Mouse (Mus musculus): Measurements from ENCODE around the gene Spi1. TPM values are rescaled to one million over a fixed set of nuclear protein-coding genes. Genes with fewer than 3 reads are reported as not detected.

Gene Spi1
- polyA plus RNA-seq, 1 experiment from 2014 or later = 12.3 TPM

- WGBS = 92% methylated on average over 15 of the region's 15 CpGs
- Histone ChIP-seq H3K9ac (no peak overlapping the region), H3K27ac (replicated peaks) (no peak overlapping the region), H3K4me1 (no peaks in the 10 kb centered on the region), H3K36me3 (no peaks in the 10 kb centered on the region), H3K4me3 (replicated peaks) (no peak overlapping the region), H3K27me3 (no peaks in the 10 kb centered on the region), H3K9me3 (replicated peaks) (no peaks in the 10 kb centered on the region), H3K4me2 (replicated peaks) (no peak overlapping the region)
- no peak for ATAC-seq (ENCODE audit: insufficient number of reproducible peaks, low FRiP score, low TSS enrichment, low read depth)
Measured at GRCm38 (mm10) chr2:91131251-91131650, 49.1 kb downstream of the Spi1 start.

GRCm38 (mm10) chr2:91132035-91132434 lies 49.8 kb downstream of the Spi1 start:
- ATAC-seq (ENCODE audit: insufficient number of reproducible peaks, low FRiP score, low TSS enrichment, low read depth) = no peak
- Histone ChIP-seq H3K4me3 (replicated peaks) (no peak overlapping the region), H3K36me3 (no peaks in the 10 kb centered on the region; the same call in 1 of the 2 replicates), H3K4me2 (replicated peaks) (no peak overlapping the region), H3K27ac (replicated peaks) (no peak overlapping the region), H3K9ac (no peak overlapping the region), H3K9me3 (replicated peaks) (no peaks in the 10 kb centered on the region), H3K27me3 (no peaks in the 10 kb centered on the region), H3K4me1 (no peaks in the 10 kb centered on the region)
- WGBS = 71% methylated on average over 3 of the region's 3 CpGs

GRCm38 (mm10) chr2:91136513-91137412 lies 54.6 kb downstream of the Spi1 start:
- H3K9me3 ChIP-seq (replicated peaks) = no peaks in the 10 kb centered on the region
- H3K4me3 ChIP-seq (replicated peaks) = no peak overlapping the region
- no peak overlapping the region for H3K9ac ChIP-seq
- H3K27ac ChIP-seq (replicated peaks) = no peak overlapping the region
- H3K27me3 ChIP-seq = no peaks in the 10 kb centered on the region
- no peak for ATAC-seq (ENCODE audit: insufficient number of reproducible peaks, low FRiP score, low TSS enrichment, low read depth)
- no peaks in the 10 kb centered on the region for H3K4me1 ChIP-seq
- 78% methylated on average over 11 of the region's 11 CpGs for WGBS
- no peak overlapping the region for H3K4me2 ChIP-seq (replicated peaks)
- peaks cover 11% of the 10 kb centered on the region; the same call in 1 of the 2 replicates for H3K36me3 ChIP-seq

- WGBS = 74% methylated on average over 6 of the region's 6 CpGs
- ATAC-seq (ENCODE audit: insufficient number of reproducible peaks, low FRiP score, low TSS enrichment, low read depth) = no peak
- H3K4me1 ChIP-seq = no peaks in the 10 kb centered on the region
Measured at GRCm38 (mm10) chr2:91137481-91137880, 55.3 kb downstream of the Spi1 start.

GRCm38 (mm10) chr2:91139311-91139710 lies 57.1 kb downstream of the Spi1 start:
- no peaks in the 10 kb centered on the region for H3K9me3 ChIP-seq (replicated peaks)
- H3K27me3 ChIP-seq = no peaks in the 10 kb centered on the region
- H3K4me3 ChIP-seq (replicated peaks) = no peak overlapping the region
- no peaks in the 10 kb centered on the region for H3K4me1 ChIP-seq
- peaks cover 26% of the 10 kb centered on the region for H3K36me3 ChIP-seq
- H3K4me2 ChIP-seq (replicated peaks) = no peak overlapping the region
- WGBS = 60% methylated on average over 5 of the region's 5 CpGs
- H3K27ac ChIP-seq (replicated peaks) = no peak overlapping the region
- no peak for ATAC-seq (ENCODE audit: insufficient number of reproducible peaks, low FRiP score, low TSS enrichment, low read depth)
- H3K9ac ChIP-seq = no peak overlapping the region

More at GRCm38 (mm10) chr2:91137481-91137880, 55.3 kb downstream of the Spi1 start:
- H3K9ac ChIP-seq = no peak overlapping the region
- no peaks in the 10 kb centered on the region for H3K27me3 ChIP-seq
- no peak overlapping the region for H3K27ac ChIP-seq (replicated peaks)
- H3K9me3 ChIP-seq (replicated peaks) = no peaks in the 10 kb centered on the region
- H3K4me3 ChIP-seq (replicated peaks) = no peak overlapping the region
- H3K4me2 ChIP-seq (replicated peaks) = no peak overlapping the region
- H3K36me3 ChIP-seq = peaks cover 14% of the 10 kb centered on the region; the same call in 1 of the 2 replicates

- H3K36me3 ChIP-seq = peaks cover 30% of the 10 kb centered on the region
- H3K9me3 ChIP-seq (replicated peaks) = no peaks in the 10 kb centered on the region
- H3K9ac ChIP-seq = no peak overlapping the region
- no peak overlapping the region for H3K4me3 ChIP-seq (replicated peaks)
- H3K4me1 ChIP-seq = no peaks in the 10 kb centered on the region
- no peaks in the 10 kb centered on the region for H3K27me3 ChIP-seq
- no peak overlapping the region for H3K27ac ChIP-seq (replicated peaks)
- WGBS = 59% methylated on average over 8 of the region's 8 CpGs
- no peak overlapping the region for H3K4me2 ChIP-seq (replicated peaks)
- ATAC-seq (ENCODE audit: insufficient number of reproducible peaks, low FRiP score, low TSS enrichment, low read depth) = no peak
Measured at GRCm38 (mm10) chr2:91139764-91140163, 57.6 kb downstream of the Spi1 start.

GRCm38 (mm10) chr2:91142920-91143319 lies 60.7 kb downstream of the Spi1 start:
- 85% methylated on average over 6 of the region's 6 CpGs for WGBS
- H3K4me1 ChIP-seq = no peaks in the 10 kb centered on the region
- ATAC-seq (ENCODE audit: insufficient number of reproducible peaks, low FRiP score, low TSS enrichment, low read depth) = no peak
- no peaks in the 10 kb centered on the region for H3K9me3 ChIP-seq (replicated peaks)
- H3K4me3 ChIP-seq (replicated peaks) = no peak overlapping the region
- no peak overlapping the region for H3K9ac ChIP-seq
- no peaks in the 10 kb centered on the region for H3K27me3 ChIP-seq
- no peak overlapping the region for H3K27ac ChIP-seq (replicated peaks)
- H3K4me2 ChIP-seq (replicated peaks) = no peak overlapping the region
- peaks cover 50% of the 10 kb centered on the region for H3K36me3 ChIP-seq

- no peak overlapping the region for H3K4me2 ChIP-seq (replicated peaks)
- H3K9me3 ChIP-seq (replicated peaks) = no peaks in the 10 kb centered on the region
- 95% methylated on average over 11 of the region's 11 CpGs for WGBS
- no peak for ATAC-seq (ENCODE audit: insufficient number of reproducible peaks, low FRiP score, low TSS enrichment, low read depth)
- H3K4me1 ChIP-seq = no peaks in the 10 kb centered on the region
- H3K4me3 ChIP-seq (replicated peaks) = no peak overlapping the region
- H3K27me3 ChIP-seq = no peaks in the 10 kb centered on the region
- H3K9ac ChIP-seq = no peak overlapping the region
- peaks cover 46% of the 10 kb centered on the region for H3K36me3 ChIP-seq
- no peak overlapping the region for H3K27ac ChIP-seq (replicated peaks)
Measured at GRCm38 (mm10) chr2:91143401-91143800, 61.2 kb downstream of the Spi1 start.

GRCm38 (mm10) chr2:91148101-91148500 lies 65.9 kb downstream of the Spi1 start:
- H3K36me3 ChIP-seq = peaks cover 59% of the 10 kb centered on the region
- H3K4me1 ChIP-seq = no peaks in the 10 kb centered on the region
- H3K4me3 ChIP-seq (replicated peaks) = no peak overlapping the region
- H3K9ac ChIP-seq = no peak overlapping the region
- no peak overlapping the region for H3K27ac ChIP-seq (replicated peaks)
- H3K9me3 ChIP-seq (replicated peaks) = no peaks in the 10 kb centered on the region
- no peaks in the 10 kb centered on the region for H3K27me3 ChIP-seq
- ATAC-seq (ENCODE audit: insufficient number of reproducible peaks, low FRiP score, low TSS enrichment, low read depth) = no peak
- no peak overlapping the region for H3K4me2 ChIP-seq (replicated peaks)

GRCm38 (mm10) chr2:91151331-91151730 lies 69.1 kb downstream of the Spi1 start:
- Histone ChIP-seq H3K4me2 (replicated peaks) (no peak overlapping the region), H3K9ac (no peak overlapping the region), H3K9me3 (replicated peaks) (no peaks in the 10 kb centered on the region), H3K4me3 (replicated peaks) (no peak overlapping the region), H3K27ac (replicated peaks) (no peak overlapping the region), H3K27me3 (no peaks in the 10 kb centered on the region), H3K36me3 (peaks cover 61% of the 10 kb centered on the region), H3K4me1 (no peaks in the 10 kb centered on the region)
- ATAC-seq (ENCODE audit: insufficient number of reproducible peaks, low FRiP score, low TSS enrichment, low read depth) = no peak
- 61% methylated on average over 1 of the region's 1 CpGs for WGBS

- Histone ChIP-seq H3K4me2 (replicated peaks) (no peak overlapping the region), H3K4me1 (no peaks in the 10 kb centered on the region), H3K9ac (no peak overlapping the region), H3K36me3 (peaks cover 65% of the 10 kb centered on the region), H3K27ac (replicated peaks) (no peak overlapping the region), H3K27me3 (no peaks in the 10 kb centered on the region), H3K9me3 (replicated peaks) (no peaks in the 10 kb centered on the region), H3K4me3 (replicated peaks) (no peak overlapping the region)
- WGBS = 74% methylated on average over 3 of the region's 3 CpGs
- ATAC-seq (ENCODE audit: insufficient number of reproducible peaks, low FRiP score, low TSS enrichment, low read depth) = no peak
Measured at GRCm38 (mm10) chr2:91152885-91153377, 70.7 kb downstream of the Spi1 start.

GRCm38 (mm10) chr2:91154091-91154490 lies 71.9 kb downstream of the Spi1 start:
- no peak overlapping the region for H3K4me2 ChIP-seq (replicated peaks)
- WGBS = 92% methylated on average over 3 of the region's 3 CpGs
- H3K27me3 ChIP-seq = no peaks in the 10 kb centered on the region
- no peak overlapping the region for H3K27ac ChIP-seq (replicated peaks)
- peaks cover 70% of the 10 kb centered on the region for H3K36me3 ChIP-seq
- no peak overlapping the region for H3K4me3 ChIP-seq (replicated peaks)
- H3K9ac ChIP-seq = no peak overlapping the region
- no peaks in the 10 kb centered on the region for H3K9me3 ChIP-seq (replicated peaks)
- ATAC-seq (ENCODE audit: insufficient number of reproducible peaks, low FRiP score, low TSS enrichment, low read depth) = no peak
- H3K4me1 ChIP-seq = no peaks in the 10 kb centered on the region

Measured in embryonic facial prominence, embryonic 15.5 days (tissue).